Mouse (Mus musculus) liver, embryonic 13.5 days (tissue): ENCODE measurements around the gene Pex3. TPM values are rescaled to one million over a fixed set of nuclear protein-coding genes. Genes with fewer than 3 reads are reported as not detected.
"Not testable (repeated sequence)": the region's sequence is repeated elsewhere in the genome, so short reads cannot be mapped to it uniquely, and the experiment has no call there.

Source experiments
- ATAC-seq: fragments of 200-750 bp; cut with Nextera tagmentation; 2 replicates; pipeline ENCODE4 v1.8.0; 2017; ENCODE audit warnings: low read depth, mild to moderate bottlenecking, moderate number of reproducible peaks, moderate library complexity
- DNase-seq: peaks from one replicate; pipeline ENCODE4 v3.0.0; 2022
- H3K27ac ChIP-seq: fragments of 300-500 bp; sonication (generic); 2 replicates; pipeline ENCODE4 v1.5.1; 2015; ENCODE audit warnings: moderate library complexity, mild to moderate bottlenecking, inconsistent platforms
- H3K27me3 ChIP-seq: fragments of 300-500 bp; sonication (generic); 2 replicates; pipeline ENCODE4 v1.6.1; 2015; ENCODE audit warnings: mild to moderate bottlenecking, inconsistent platforms
- H3K36me3 ChIP-seq: fragments of 300-500 bp; sonication (generic); 2 replicates; pipeline ENCODE4 v1.6.1; 2015; ENCODE audit warnings: mild to moderate bottlenecking, inconsistent platforms
- H3K4me1 ChIP-seq: fragments of 300-500 bp; sonication (generic); replicated peaks from 2 replicates; pipeline ENCODE4 v1.6.1; 2015; ENCODE audit warnings: inconsistent platforms
- H3K4me2 ChIP-seq: fragments of 300-500 bp; sonication (generic); 2 replicates; pipeline ENCODE4 v1.6.1; 2015; ENCODE audit warnings: inconsistent platforms, mild to moderate bottlenecking, moderate library complexity
- H3K4me3 ChIP-seq: fragments of 300-500 bp; sonication (generic); replicated peaks from 2 replicates; pipeline ENCODE4 v1.5.1; 2015; ENCODE audit warnings: mild to moderate bottlenecking, inconsistent platforms
- H3K9ac ChIP-seq: fragments of 300-500 bp; sonication (generic); 2 replicates; pipeline ENCODE4 v1.6.1; 2015; ENCODE audit warnings: mild to moderate bottlenecking, inconsistent platforms
- H3K9me3 ChIP-seq: fragments of 300-500 bp; sonication (generic); replicated peaks from 2 replicates; pipeline ENCODE4 v1.6.1; 2016; ENCODE audit warnings: inconsistent platforms
- WGBS: fragments of 180-500 bp; shearing (Covaris S2); methylation state at CpG from one replicate; pipeline ENCODE4 v1.1.7; 2015; ENCODE audit not compliant: insufficient replicate concordance; 5-methylcytosine and 5-hydroxymethylcytosine counted together
- polyA plus RNA-seq: library from polyadenylated mRNA; unstranded; fragments of >200 nt; fragmentation: Nextera tagmentation; extraction: Ambion mirVana; gene quantifications from 2 replicates; pipeline ENCODE4 v1.2.1, GENCODE M21; 2015

Pex3 gene
- polyA plus RNA-seq, 1 experiment from 2014 or later: 10.3 TPM

DNA sequence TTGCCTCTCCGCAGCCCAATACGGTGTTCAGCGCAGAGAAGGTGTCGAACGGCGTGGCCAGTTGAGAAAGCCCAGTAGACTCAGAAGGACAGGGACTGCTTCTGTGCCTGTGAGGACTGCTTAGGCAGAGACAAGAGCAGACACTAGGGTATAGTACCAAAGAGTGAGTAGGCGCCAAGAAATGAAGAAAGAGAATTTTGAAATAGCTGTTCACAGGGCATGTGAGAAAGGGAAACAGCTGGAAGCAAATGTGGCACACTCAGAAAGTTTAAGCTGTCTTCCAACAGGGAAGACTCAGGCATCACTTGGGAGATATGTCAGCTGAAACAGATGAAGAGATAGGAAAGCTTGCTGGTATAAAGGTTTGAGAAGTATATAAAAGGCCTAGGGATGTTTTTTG lies 16.2 kb downstream of the Pex3 start:
- no peak overlapping the region for H3K4me3 ChIP-seq
- H3K4me2 ChIP-seq: no peak overlapping the region
- no peak overlapping the region for H3K9ac ChIP-seq
- DNase-seq: no peak
- WGBS: 91% methylated on average over 7 of the region's 7 CpGs
- H3K36me3 ChIP-seq: peaks cover 29% of the 10 kb centered on the region
- no peaks in the 10 kb centered on the region for H3K9me3 ChIP-seq
- ATAC-seq: no peak
- no peaks in the 10 kb centered on the region for H3K27me3 ChIP-seq
- H3K27ac ChIP-seq: no peak overlapping the region
- no peaks in the 10 kb centered on the region for H3K4me1 ChIP-seq

- no peaks in the 10 kb centered on the region for H3K4me1 ChIP-seq
- 60% methylated on average over 3 of the region's 3 CpGs for WGBS
- no peak for DNase-seq
These were observed 18.2 kb downstream of the Pex3 start for GRCm38 (mm10) chr10:13534751-13535150.

GRCm38 (mm10) chr10:13528155-13528554 lies 24.8 kb downstream of the Pex3 start:
- no peaks in the 10 kb centered on the region for H3K27me3 ChIP-seq
- H3K9me3 ChIP-seq: no peaks in the 10 kb centered on the region
- peaks cover 19% of the 10 kb centered on the region for H3K36me3 ChIP-seq
- H3K4me2 ChIP-seq: no peak overlapping the region
- no peak overlapping the region for H3K4me3 ChIP-seq
- ATAC-seq: no peak
- H3K9ac ChIP-seq: no peak overlapping the region
- no peak overlapping the region for H3K27ac ChIP-seq
- no peaks in the 10 kb centered on the region for H3K4me1 ChIP-seq
- DNase-seq: no peak
- WGBS: 69% methylated on average over 4 of the region's 4 CpGs

More at GRCm38 (mm10) chr10:13534751-13535150, 18.2 kb downstream of the Pex3 start:
- H3K4me2 ChIP-seq: no peak overlapping the region
- no peaks in the 10 kb centered on the region for H3K9me3 ChIP-seq
- no peak overlapping the region for H3K9ac ChIP-seq
- peaks cover 33% of the 10 kb centered on the region for H3K36me3 ChIP-seq
- no peak overlapping the region for H3K27ac ChIP-seq
- no peak overlapping the region for H3K4me3 ChIP-seq
- H3K27me3 ChIP-seq: no peaks in the 10 kb centered on the region
- no peak for ATAC-seq

- Histone ChIP-seq H3K9ac (no peak overlapping the region), H3K9me3 (no peaks in the 10 kb centered on the region), H3K4me1 (peaks cover 28% of the 10 kb centered on the region), H3K4me2 (peak overlapping the region; percentile 11; the same call in 1 of the 2 replicates), H3K27ac (peak overlapping the region; percentile 32), H3K27me3 (no peaks in the 10 kb centered on the region), H3K4me3 (no peak overlapping the region), H3K36me3 (no peaks in the 10 kb centered on the region)
- 29% methylated on average over 4 of the region's 4 CpGs for whole genome bisulfite sequencing
- DNase-seq (peak; percentile 49), ATAC-seq (peak; percentile 98)
These were observed 31.1 kb downstream of the Pex3 start for GRCm38 (mm10) chr10:13521857-13522256.

DNA sequence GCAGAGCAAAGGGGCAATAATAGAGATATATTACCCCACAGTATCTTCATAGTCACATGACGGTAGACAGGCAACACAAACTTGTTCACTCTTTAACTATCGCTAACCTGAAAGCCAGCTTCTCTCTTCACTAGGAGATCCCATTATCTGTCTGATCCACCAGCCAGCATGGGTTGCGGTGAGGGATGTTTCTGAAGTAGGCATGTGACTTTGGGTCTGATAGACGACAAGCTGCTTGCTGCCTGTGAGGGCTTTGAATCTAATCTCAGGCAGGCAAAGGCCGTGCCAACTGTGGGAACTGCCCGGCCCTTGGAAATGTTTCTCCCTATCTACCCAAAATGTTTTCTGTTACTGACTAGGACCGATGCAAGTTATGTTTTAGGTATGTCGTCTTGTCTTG lies 50.6 kb downstream of the Pex3 start:
- peak overlapping the region; percentile 74 for H3K4me3 ChIP-seq
- 23% methylated on average over 8 of the region's 8 CpGs for WGBS
- H3K36me3 ChIP-seq: peaks cover 35% of the 10 kb centered on the region
- H3K27me3 ChIP-seq: no peaks in the 10 kb centered on the region
- ATAC-seq (peak; percentile 90), DNase-seq (peak; percentile 77)
- H3K4me2 ChIP-seq: peak overlapping the region; percentile 80
- peaks cover 52% of the 10 kb centered on the region for H3K4me1 ChIP-seq
- H3K9ac ChIP-seq: peak overlapping the region; percentile 78; the same call in 1 of the 2 replicates
- H3K9me3 ChIP-seq: no peaks in the 10 kb centered on the region
- peak overlapping the region; percentile 90 for H3K27ac ChIP-seq

DNA sequence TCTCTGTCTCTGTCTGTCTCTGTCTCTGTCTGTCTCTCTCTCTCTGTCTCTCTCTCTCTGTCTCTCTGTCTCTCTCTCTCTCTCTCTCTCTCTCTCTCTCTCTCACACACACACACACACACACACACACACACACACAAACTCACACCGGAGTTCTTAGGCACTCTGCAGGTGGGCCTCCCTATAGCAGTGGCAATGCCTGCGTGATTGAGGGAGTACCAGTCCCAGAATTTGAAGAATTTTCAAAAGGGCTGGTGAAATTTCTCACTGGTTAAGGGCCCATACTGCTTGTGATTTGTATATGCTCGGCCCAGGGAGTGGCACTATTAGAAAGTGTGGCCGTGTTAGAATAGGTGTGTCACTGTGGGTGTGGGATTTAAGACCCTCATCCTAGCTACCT lies 51.4 kb downstream of the Pex3 start:
- H3K4me1 ChIP-seq: peaks cover 50% of the 10 kb centered on the region
- peak overlapping the region; percentile 90 for H3K27ac ChIP-seq
- H3K4me2 ChIP-seq: peak overlapping the region; percentile 80
- H3K9me3 ChIP-seq, H3K27me3 ChIP-seq, DNase-seq, ATAC-seq: not testable (repeated sequence)
- peak overlapping the region; percentile 78 for H3K9ac ChIP-seq
- H3K36me3 ChIP-seq: peaks cover 30% of the 10 kb centered on the region
- WGBS: 31% methylated on average over 4 of the region's 4 CpGs
- peak overlapping the region; percentile 74 for H3K4me3 ChIP-seq

- Histone ChIP-seq H3K4me3 (peak overlapping the region; percentile 74), H3K4me1 (peaks cover 45% of the 10 kb centered on the region), H3K27ac (peak overlapping the region; percentile 90), H3K4me2 (peak overlapping the region; percentile 80), H3K9me3 (no peaks in the 10 kb centered on the region), H3K9ac (peak overlapping the region; percentile 78), H3K36me3 (peaks cover 25% of the 10 kb centered on the region), H3K27me3 (no peaks in the 10 kb centered on the region)
- peak; percentile 78 for ATAC-seq
- WGBS: 1% methylated on average over 20 of the region's 30 CpGs
- DNase-seq: peak; percentile 82
These were observed 51.9 kb downstream of the Pex3 start for GRCm38 (mm10) chr10:13500938-13501496.

DNA sequence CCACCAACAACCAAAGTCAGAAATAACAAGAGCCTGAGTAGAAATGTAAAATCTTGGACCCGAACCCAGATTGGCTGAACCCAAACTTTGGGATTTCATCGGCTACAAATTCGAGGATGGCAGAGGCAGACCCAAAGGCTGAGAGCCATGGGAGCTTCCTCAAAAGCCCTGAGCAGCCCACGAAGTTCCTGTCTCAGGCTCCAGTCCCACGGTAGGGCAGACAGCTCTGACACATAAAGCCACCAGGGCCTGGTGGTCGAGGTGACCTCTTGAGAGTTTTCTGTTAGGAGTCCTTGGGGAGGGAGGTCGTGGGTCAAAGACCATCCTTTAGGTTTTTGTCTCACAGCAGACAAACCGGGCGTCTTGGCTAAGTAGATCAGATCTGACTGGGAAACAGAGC lies 52.5 kb downstream of the Pex3 start:
- DNase-seq: no peak
- H3K9me3 ChIP-seq: no peaks in the 10 kb centered on the region
- peaks cover 40% of the 10 kb centered on the region for H3K4me1 ChIP-seq
- 25% methylated on average over 9 of the region's 9 CpGs for WGBS
- peak overlapping the region; percentile 74 for H3K4me3 ChIP-seq
- no peaks in the 10 kb centered on the region for H3K27me3 ChIP-seq
- H3K36me3 ChIP-seq: peaks cover 19% of the 10 kb centered on the region
- H3K27ac ChIP-seq: peak overlapping the region; percentile 90
- peak overlapping the region; percentile 78 for H3K9ac ChIP-seq
- no peak for ATAC-seq
- peak overlapping the region; percentile 80 for H3K4me2 ChIP-seq

DNA sequence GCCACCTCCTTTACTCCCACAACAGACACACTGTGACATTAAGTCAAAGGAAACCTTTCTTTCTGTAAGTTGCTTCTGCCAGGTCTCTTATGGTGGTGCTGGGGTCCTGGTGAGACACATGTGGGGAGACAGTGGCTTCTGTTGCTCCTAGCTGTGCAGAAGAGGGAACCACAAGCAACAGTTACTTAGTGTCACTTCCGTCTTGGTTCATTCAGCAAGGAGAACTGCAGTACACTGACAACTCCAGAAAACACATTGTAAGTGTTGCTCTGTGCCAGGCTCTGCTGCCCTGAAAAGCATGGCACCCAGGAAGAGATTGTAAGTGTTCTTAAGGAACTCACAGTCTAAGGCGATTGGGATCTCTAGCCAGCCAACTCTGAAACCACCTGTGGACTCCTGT lies 53.6 kb downstream of the Pex3 start, which contains the start of gene Fuca2:
Fuca2 (plus strand) TSS at position 210 of the 400 bp plus-strand sequence.
- DNase-seq (no peak), ATAC-seq (no peak)
- peaks cover 36% of the 10 kb centered on the region for H3K4me1 ChIP-seq
- no peaks in the 10 kb centered on the region for H3K9me3 ChIP-seq
- no peaks in the 10 kb centered on the region for H3K27me3 ChIP-seq
- H3K4me3 ChIP-seq: 0 out of 2 replicates have a peak within 1 kb of the TSS, but pooled peaks have one; percentile 74
- peak within 1 kb of the TSS; percentile 80 for H3K4me2 ChIP-seq
- H3K9ac ChIP-seq: 0 out of 2 replicates have a peak within 1 kb of the TSS, but pooled peaks have one; percentile 78
- WGBS: 48% methylated on average over 2 of the region's 2 CpGs
- peaks cover 9% of the 10 kb centered on the region for H3K36me3 ChIP-seq
- peak within 1 kb of the TSS; percentile 90; the same call in 1 of the 2 replicates for H3K27ac ChIP-seq

GRCm38 (mm10) chr10:13496315-13496714 lies 56.6 kb downstream of the Pex3 start:
- no peak overlapping the region for H3K9ac ChIP-seq
- DNase-seq: no peak
- H3K4me2 ChIP-seq: no peak overlapping the region
- WGBS: 85% methylated on average over 3 of the region's 3 CpGs
- no peaks in the 10 kb centered on the region for H3K9me3 ChIP-seq
- no peak overlapping the region for H3K27ac ChIP-seq
- peaks cover 9% of the 10 kb centered on the region for H3K4me1 ChIP-seq
- H3K4me3 ChIP-seq: no peak overlapping the region
- ATAC-seq: no peak
- no peaks in the 10 kb centered on the region for H3K27me3 ChIP-seq
- no peaks in the 10 kb centered on the region for H3K36me3 ChIP-seq

GRCm38 (mm10) chr10:13493978-13494686 lies 58.8 kb downstream of the Pex3 start:
- no peak overlapping the region for H3K4me3 ChIP-seq
- H3K36me3 ChIP-seq: no peaks in the 10 kb centered on the region
- no peak overlapping the region for H3K27ac ChIP-seq
- no peaks in the 10 kb centered on the region for H3K4me1 ChIP-seq
- no peak overlapping the region for H3K9ac ChIP-seq
- H3K9me3 ChIP-seq: no peaks in the 10 kb centered on the region
- H3K4me2 ChIP-seq: no peak overlapping the region
- WGBS: 73% methylated on average over 9 of the region's 9 CpGs
- ATAC-seq: no peak
- H3K27me3 ChIP-seq: no peaks in the 10 kb centered on the region
- no peak for DNase-seq
